Mouse (Mus musculus) lung, embryonic 15.5 days (tissue): Measurements from ENCODE around the gene Abcc6. TPM values are rescaled to one million over a fixed set of nuclear protein-coding genes. Genes with fewer than 3 reads are reported as not detected.

ENCODE experiments used
- polyA plus RNA-seq: library from polyadenylated mRNA; unstranded; fragments of >200 nt; fragmentation: Nextera tagmentation; extraction: Ambion mirVana; gene quantifications from 2 replicates; pipeline ENCODE4 v1.2.1, GENCODE M21; 2015

Abcc6 gene
- polyA plus RNA-seq, 1 experiment from 2014 or later = 0.65 TPM

Other genes starting within 250 kb of the Abcc6 start
- 1.1 and 1.4 TPM in 2 replicates for gene Lmtk3, start 246.6 kb downstream of the Abcc6 start, polyA plus RNA-seq
- 6.1 and 7.8 TPM in 2 replicates for gene Sult2b1, start 245.6 kb downstream of the Abcc6 start, polyA plus RNA-seq
- 115 and 122 TPM in 2 replicates for gene Cyth2, start 215.7 kb downstream of the Abcc6 start, polyA plus RNA-seq
- gene Kcnj14, start 205.5 kb downstream of the Abcc6 start, polyA plus RNA-seq = 0.79 and 0.84 TPM in 2 replicates
- gene Grwd1, start 199.4 kb downstream of the Abcc6 start, polyA plus RNA-seq = 67.8 and 73.6 TPM in 2 replicates
- gene Kdelr1, start 157.5 kb downstream of the Abcc6 start, polyA plus RNA-seq = 64.7 and 67.4 TPM in 2 replicates
- gene Grin2d, start 151.9 kb downstream of the Abcc6 start, polyA plus RNA-seq = 0.50 and 0.57 TPM in 2 replicates
- 1.1 and 1.2 TPM in 2 replicates for gene Syngr4, start 133.6 kb downstream of the Abcc6 start, polyA plus RNA-seq
- gene Tmem143, start 133.4 kb downstream of the Abcc6 start, polyA plus RNA-seq = 5.5 and 5.6 TPM in 2 replicates
- gene Emp3, start 108.9 kb downstream of the Abcc6 start, polyA plus RNA-seq = 170 and 177 TPM in 2 replicates
- 6.1 and 6.4 TPM in 2 replicates for gene Ccdc114, start 106.2 kb downstream of the Abcc6 start, polyA plus RNA-seq
- gene Nomo1, start 3.4 kb upstream of the Abcc6 start, polyA plus RNA-seq = 36.9 and 37.3 TPM in 2 replicates
- 0.30 and 0.52 TPM in 2 replicates for gene Kcnj11, start 70.5 kb upstream of the Abcc6 start, polyA plus RNA-seq
- gene Abcc8, start 149.7 kb upstream of the Abcc6 start, polyA plus RNA-seq = 1.6 and 3.0 TPM in 2 replicates
- 0.35 and 0.39 TPM in 2 replicates for gene Ush1c, start 208.2 kb upstream of the Abcc6 start, polyA plus RNA-seq
- gene Otog, start 210.7 kb upstream of the Abcc6 start, polyA plus RNA-seq = 0.04 TPM in 1 of 2 replicates, not detected in the other